9 mouse cellular contexts compared by ENCODE assay signal in genomic region chr5:117153527-117154091, GRCm38 (mm10). TPM values are rescaled to one million over a fixed set of nuclear protein-coding genes. Genes with fewer than 3 reads are reported as not detected.
A peak's percentile ranks its signal among the peaks of the same experiment; 100 is the strongest.
DNase-seq lines count a peak whose midpoint lies in the region; ATAC-seq and TF ChIP-seq lines count a peak whose summit lies in the region.
"Had no signal": no experiment of that assay in that cellular context is flagged by ENCODE, and none has a peak within 500 bp of the region (broad histone marks: within the 10 kb centered on the region; RNA-seq: fewer than 3 reads in every experiment).

No protein-coding gene starts in this region.

- no peaks in the 10 kb centered on the region for H3K27me3 ChIP-seq in stomach, embryonic 14.5 days (ENCODE audit: control insufficient read depth, insufficient read depth, low read length)
- no peaks in the 10 kb centered on the region for H3K27me3 ChIP-seq in stomach, postnatal 0 days (ENCODE audit: control insufficient read depth, insufficient read depth, low read length)
- H3K27me3 ChIP-seq in midbrain, embryonic 15.5 days (replicated peaks) = no peaks in the 10 kb centered on the region
- H3K27me3 ChIP-seq: liver, embryonic 15.5 days had no signal

- no peaks in the 10 kb centered on the region for H3K9me3 ChIP-seq in stomach, embryonic 14.5 days (ENCODE audit: control insufficient read depth, low read depth, low read length)
- H3K9me3 ChIP-seq in stomach, postnatal 0 days (ENCODE audit: control insufficient read depth, low read length) = no peaks in the 10 kb centered on the region
- no peaks in the 10 kb centered on the region for H3K9me3 ChIP-seq in midbrain, embryonic 15.5 days
- H3K9me3 ChIP-seq: liver, embryonic 15.5 days had no signal

- peak; percentile 14; the same call in 1 of the 2 replicates for ATAC-seq in stomach, embryonic 14.5 days (ENCODE audit: insufficient number of reproducible peaks, insufficient read depth, low FRiP score, low read depth)
- ATAC-seq in stomach, postnatal 0 days (ENCODE audit: low FRiP score, low TSS enrichment) = no peak
- ATAC-seq in midbrain, embryonic 15.5 days (replicated peaks) = no peak

- no peak overlapping the region for H3K4me2 ChIP-seq in stomach, embryonic 14.5 days (replicated peaks; ENCODE audit: low read depth, low read length)
- H3K4me2 ChIP-seq in stomach, postnatal 0 days (replicated peaks; ENCODE audit: low read depth) = no peak overlapping the region
- no peak overlapping the region for H3K4me2 ChIP-seq in midbrain, embryonic 15.5 days
- H3K4me2 ChIP-seq: liver, embryonic 15.5 days had no signal

- TF ChIP-seq EP300 in stomach, postnatal 0 days (optimal IDR thresholded peaks at IDR 0.05) = no peak

- no peak overlapping the region for H3K9ac ChIP-seq in stomach, embryonic 14.5 days (replicated peaks; ENCODE audit: low read depth, low read length)
- no peak overlapping the region for H3K9ac ChIP-seq in stomach, postnatal 0 days (ENCODE audit: low read length)
- H3K9ac ChIP-seq in midbrain, embryonic 15.5 days = no peak overlapping the region
- H3K9ac ChIP-seq: liver, embryonic 15.5 days had no signal

- no peak overlapping the region for H3K27ac ChIP-seq in stomach, embryonic 14.5 days (ENCODE audit: low read length)
- no peak overlapping the region for H3K27ac ChIP-seq in stomach, postnatal 0 days (replicated peaks)
- no peak overlapping the region for H3K27ac ChIP-seq in midbrain, embryonic 15.5 days
- H3K27ac ChIP-seq: liver, embryonic 15.5 days had no signal

- no peak for TF ChIP-seq CTCF in stomach, postnatal 0 days (IDR thresholded peaks at IDR 0.05; ENCODE audit: low read depth)

- 82% methylated on average over 15 of the region's 15 CpGs for WGBS in stomach, embryonic 14.5 days
- WGBS in stomach, postnatal 0 days = 63% methylated on average over 15 of the region's 15 CpGs
- 83% methylated on average over 15 of the region's 15 CpGs for WGBS in midbrain, embryonic 15.5 days

- H3K4me3 ChIP-seq in stomach, embryonic 14.5 days (ENCODE audit: low read depth, low read length) = no peak overlapping the region
- H3K4me3 ChIP-seq in stomach, postnatal 0 days (ENCODE audit: low read depth, low read length) = no peak overlapping the region
- H3K4me3 ChIP-seq in midbrain, embryonic 15.5 days = no peak overlapping the region
- H3K4me3 ChIP-seq: liver, embryonic 15.5 days had no signal

- no peaks in the 10 kb centered on the region for H3K36me3 ChIP-seq in stomach, embryonic 14.5 days (ENCODE audit: control insufficient read depth, insufficient read depth, low read length)
- no peaks in the 10 kb centered on the region for H3K36me3 ChIP-seq in stomach, postnatal 0 days (ENCODE audit: control insufficient read depth, insufficient read depth, low read length)
- no peaks in the 10 kb centered on the region for H3K36me3 ChIP-seq in midbrain, embryonic 15.5 days (replicated peaks)

- DNase-seq in adrenal gland, postnatal 10 days = peak; percentile 49
- no peak for DNase-seq in adrenal gland, postnatal 4 days (ENCODE audit: low spot score in 2 of 2)
- no peak for DNase-seq in stomach, postnatal 0 days (ENCODE audit: low spot score)
- DNase-seq in kidney, postnatal 14 days = peak; percentile 69
- no peak for DNase-seq in thymus, postnatal 14 days
- DNase-seq in natural killer cell, adult 2 months (ENCODE audit: low spot score in 2 of 2) = no peak

- H3K4me1 ChIP-seq in stomach, embryonic 14.5 days (ENCODE audit: control insufficient read depth, insufficient read depth, low read length) = no peaks in the 10 kb centered on the region
- no peaks in the 10 kb centered on the region; the same call in 1 of the 2 replicates for H3K4me1 ChIP-seq in stomach, postnatal 0 days (replicated peaks; ENCODE audit: control insufficient read depth, insufficient read depth)
- no peaks in the 10 kb centered on the region for H3K4me1 ChIP-seq in midbrain, embryonic 15.5 days

RNA-seq across cellular contexts. Expression of gene Taok3, which starts 33.7 kb away (rescaled TPM):
- 10 to 100 TPM; 26.0 to 29.3 TPM for total RNA-seq in adrenal gland, postnatal 10 days (2021)
- 10 to 100 TPM; 39.3 to 39.5 TPM for total RNA-seq in adrenal gland, postnatal 4 days (2021)
- 22.0 and 24.8 TPM in 2 replicates for polyA plus RNA-seq in stomach, embryonic 14.5 days (2014; fragmentation: Nextera tagmentation; extraction: Ambion mirVana)
- polyA plus RNA-seq in stomach, postnatal 0 days (2015; fragmentation: Nextera tagmentation; extraction: Ambion mirVana) = 23.1 and 24.2 TPM in 2 replicates
- 58.8 and 59.2 TPM in 2 replicates for polyA plus RNA-seq in midbrain, embryonic 15.5 days (2015; fragmentation: Nextera tagmentation; extraction: Ambion mirVana)

RNA-seq across cellular contexts. Expression of gene Suds3, which starts 37.7 kb away (rescaled TPM):
- 100 to 1,000 TPM; 100 to 109 TPM for total RNA-seq in adrenal gland, postnatal 10 days (2021)
- total RNA-seq in adrenal gland, postnatal 4 days (2021) = 100 to 1,000 TPM in 1 of 2 experiments, 10 to 100 TPM in 1; 97.0 to 108 TPM
- polyA plus RNA-seq in stomach, embryonic 14.5 days (2014; fragmentation: Nextera tagmentation; extraction: Ambion mirVana) = 41.0 and 47.6 TPM in 2 replicates
- polyA plus RNA-seq in stomach, postnatal 0 days (2015; fragmentation: Nextera tagmentation; extraction: Ambion mirVana) = 42.2 and 46.9 TPM in 2 replicates
- 87.3 and 87.4 TPM in 2 replicates for polyA plus RNA-seq in midbrain, embryonic 15.5 days (2015; fragmentation: Nextera tagmentation; extraction: Ambion mirVana)

Comparison
In these comparisons a context has a peak if more than half of its experiments do, and no peak if none do; other contexts are left out.
1. DNase-seq: peak in adrenal gland, postnatal 10 days (single experiment) and kidney, postnatal 14 days (single experiment); none in adrenal gland, postnatal 4 days (0 of 2), stomach, postnatal 0 days (single experiment), thymus, postnatal 14 days (single experiment) and natural killer cell, adult 2 months (0 of 2).